ENCODE assay signal across 8 mouse cellular contexts in genomic region chrX:99042451-99042951, GRCm38 (mm10). TPM values are rescaled to one million over a fixed set of nuclear protein-coding genes. Genes with fewer than 3 reads are reported as not detected.
A peak's percentile ranks its signal among the peaks of the same experiment; 100 is the strongest.
DNase-seq lines count a peak whose midpoint lies in the region; ATAC-seq and TF ChIP-seq lines count a peak whose summit lies in the region.

No protein-coding gene starts in this region.

- peak overlapping the region; percentile 80 for H3K4me2 ChIP-seq in heart, embryonic 13.5 days
- peak overlapping the region; percentile 75 for H3K4me2 ChIP-seq in kidney, postnatal 0 days (ENCODE audit: low read length)

- H3K36me3 ChIP-seq in erythroblast, embryonic 14.5 days (ENCODE audit: control insufficient read depth): no peaks in the 10 kb centered on the region
- no peaks in the 10 kb centered on the region for H3K36me3 ChIP-seq in heart, embryonic 13.5 days
- H3K36me3 ChIP-seq in kidney, postnatal 0 days (ENCODE audit: insufficient read depth, low read length): no peaks in the 10 kb centered on the region
- no peaks in the 10 kb centered on the region for H3K36me3 ChIP-seq in liver, adult 2 months (ENCODE audit: control insufficient read depth, insufficient read depth, low read length)
- H3K36me3 ChIP-seq in splenic B cell, adult 2 months (ENCODE audit: control insufficient read depth, insufficient read depth, low read length, poor library complexity, severe bottlenecking): no peaks in the 10 kb centered on the region

- TF ChIP-seq POLR2A in liver, adult 2 months (IDR thresholded peaks at IDR 0.05; ENCODE audit: extremely low read depth, insufficient read depth, low read length): peak; percentile 51; the same call in 1 of the 2 replicates

- peak; percentile 55 for DNase-seq in fibroblast of lung, adult 2 months (ENCODE audit: low read depth)
- DNase-seq in kidney, postnatal 0 days (ENCODE audit: low spot score): peak; percentile 79
- peak; percentile 80 for DNase-seq in liver, adult 2 months (ENCODE audit: extremely low read depth, low read depth, low spot score)
- peak; percentile 55 for DNase-seq in naive thymus-derived CD4-positive, alpha-beta T cell, adult 2 months (ENCODE audit: low read depth)
- peak; percentile 73 for DNase-seq in splenic B cell, adult 2 months (ENCODE audit: low read depth, low spot score)

- peaks cover 5% of the 10 kb centered on the region; the same call in 1 of the 2 replicates for H3K9me3 ChIP-seq in erythroblast, embryonic 14.5 days (ENCODE audit: control insufficient read depth, low read length)
- H3K9me3 ChIP-seq in heart, embryonic 13.5 days: no peaks in the 10 kb centered on the region
- H3K9me3 ChIP-seq in kidney, postnatal 0 days (replicated peaks; ENCODE audit: low read length): no peaks in the 10 kb centered on the region

- H3K79me2 ChIP-seq in liver, adult 2 months (ENCODE audit: control insufficient read depth, insufficient read depth, low read length): no peaks in the 10 kb centered on the region

- TF ChIP-seq CTCF in kidney, postnatal 0 days (IDR thresholded peaks at IDR 0.05; ENCODE audit: low read depth): no peak
- no peak for TF ChIP-seq CTCF in liver, adult 2 months (IDR thresholded peaks at IDR 0.05; ENCODE audit: low read depth, low read length)

- peak overlapping the region; percentile 81 for H3K27ac ChIP-seq in heart, embryonic 13.5 days (replicated peaks)
- peak overlapping the region; percentile 81 for H3K27ac ChIP-seq in kidney, postnatal 0 days
- H3K27ac ChIP-seq in liver, adult 2 months (replicated peaks; ENCODE audit: insufficient read depth, low read depth, low read length): peak overlapping the region; percentile 73

- no peak for ATAC-seq in erythroblast, adult 5-6 weeks (replicated peaks; ENCODE audit: low FRiP score, poor library complexity, severe bottlenecking)
- ATAC-seq in heart, embryonic 13.5 days (ENCODE audit: extremely low read depth, insufficient number of reproducible peaks, low FRiP score, low TSS enrichment): peak; percentile 81
- ATAC-seq in kidney, postnatal 0 days (replicated peaks; ENCODE audit: low FRiP score, low read depth): peak; percentile 95

- peaks cover 3% of the 10 kb centered on the region; the same call in 1 of the 2 replicates for H3K4me1 ChIP-seq in erythroblast, embryonic 14.5 days (ENCODE audit: control insufficient read depth)
- H3K4me1 ChIP-seq in heart, embryonic 13.5 days: peaks cover 36% of the 10 kb centered on the region
- 0 out of 2 replicates have a peak, but pooled peaks cover 3% of the 10 kb centered on the region for H3K4me1 ChIP-seq in kidney, postnatal 0 days (replicated peaks; ENCODE audit: insufficient read depth, low read length)
- H3K4me1 ChIP-seq in liver, adult 2 months (ENCODE audit: control insufficient read depth, insufficient read depth, low read length): no peaks in the 10 kb centered on the region

- peak overlapping the region; percentile 53 for H3K4me3 ChIP-seq in erythroblast, embryonic 14.5 days (replicated peaks)
- peak overlapping the region; percentile 63 for H3K4me3 ChIP-seq in heart, embryonic 13.5 days
- H3K4me3 ChIP-seq in kidney, postnatal 0 days (replicated peaks; ENCODE audit: low read depth, low read length): peak overlapping the region; percentile 47
- H3K4me3 ChIP-seq in liver, adult 2 months (ENCODE audit: insufficient read depth, low read depth, low read length): peak overlapping the region; percentile 97

- peaks cover 38% of the 10 kb centered on the region for H3K27me3 ChIP-seq in erythroblast, embryonic 14.5 days (ENCODE audit: control insufficient read depth)
- peaks cover 41% of the 10 kb centered on the region for H3K27me3 ChIP-seq in heart, embryonic 13.5 days (replicated peaks)
- H3K27me3 ChIP-seq in kidney, postnatal 0 days (ENCODE audit: insufficient read depth, low read length): no peaks in the 10 kb centered on the region
- H3K27me3 ChIP-seq in liver, adult 2 months (ENCODE audit: control insufficient read depth, insufficient read depth, low read length): no peaks in the 10 kb centered on the region
- H3K27me3 ChIP-seq in splenic B cell, adult 2 months (ENCODE audit: control insufficient read depth, insufficient read depth, low read length, poor library complexity, severe bottlenecking): no peaks in the 10 kb centered on the region

- peak overlapping the region; percentile 84 for H3K9ac ChIP-seq in heart, embryonic 13.5 days
- H3K9ac ChIP-seq in kidney, postnatal 0 days (ENCODE audit: low read depth, low read length): peak overlapping the region; percentile 65
- peak overlapping the region; percentile 92 for H3K9ac ChIP-seq in liver, adult 2 months (ENCODE audit: low read depth, low read length)

- 14% methylated on average over 28 of the region's 31 CpGs for WGBS in heart, embryonic 13.5 days
- 24% methylated on average over 31 of the region's 31 CpGs for WGBS in kidney, postnatal 0 days
- WGBS in liver, adult 2 months: under 1% methylated on average over 30 of the region's 31 CpGs

RNA-seq across cellular contexts. Expression of gene Stard8, which starts 39.5 kb away (rescaled TPM):
- 0.04 and 0.07 TPM in 2 replicates for polyA plus RNA-seq in erythroblast, embryonic 14.5 days (2012)
- total RNA-seq in erythroblast, adult 5-6 weeks (2015; ENCODE audit: low replicate concordance): 1.3 and 7.9 TPM in 2 replicates
- 1.4 and 7.0 TPM in 2 replicates for total RNA-seq in erythroblast, adult 5-6 weeks (2017; ENCODE audit: low replicate concordance)
- polyA plus RNA-seq in heart, embryonic 13.5 days (2015; fragmentation: Nextera tagmentation; extraction: Ambion mirVana): 12.0 and 14.9 TPM in 2 replicates
- 18.5 and 20.4 TPM in 2 replicates for polyA plus RNA-seq in kidney, postnatal 0 days (2015; fragmentation: Nextera tagmentation; extraction: Ambion mirVana)
- 6.8 and 8.4 TPM in 2 replicates for total RNA-seq in liver, adult 2 months (2014; rRNA removed)
- 8.3 TPM in 2 replicates for polyA plus RNA-seq in liver, adult 2 months (2012; rRNA removed)

Comparison
In these comparisons a context has a peak if more than half of its experiments do, and no peak if none do; other contexts are left out.
1. H3K4me3 ChIP-seq: peak in every context shown above with its lines; median percentile 97 in liver, adult 2 months; 63 in heart, embryonic 13.5 days; 53 in erythroblast, embryonic 14.5 days; 47 in kidney, postnatal 0 days.